ENCODE assay signal across 10 mouse cellular contexts in genomic region chr11:60107449-60107848, GRCm38 (mm10). TPM values are rescaled to one million over a fixed set of nuclear protein-coding genes. Genes with fewer than 3 reads are reported as not detected.
DNase-seq lines count a peak whose midpoint lies in the region; ATAC-seq and TF ChIP-seq lines count a peak whose summit lies in the region.
"Had no signal": no experiment of that assay in that cellular context is flagged by ENCODE, and none has a peak within 500 bp of the region (broad histone marks: within the 10 kb centered on the region; RNA-seq: fewer than 3 reads in every experiment).

No protein-coding gene starts in this region.

- DNase-seq in gastrocnemius, adult 2 months, result no peak
- DNase-seq in gastrocnemius, postnatal 25 days, result no peak
- no peak for DNase-seq in lung, postnatal 10 days
- no peak for DNase-seq in cerebellum, adult 11 months
- no peak for DNase-seq in frontal cortex, postnatal 10 days (ENCODE audit: low spot score in 2 of 2)
- DNase-seq: kidney, adult 2 months had no signal

- no peak overlapping the region for H3K4me3 ChIP-seq in gastrocnemius, adult 2 months
- 0 out of 2 replicates have a peak overlapping the region, but pooled peaks have one; percentile 1 for H3K4me3 ChIP-seq in lung, embryonic 15.5 days
- H3K4me3 ChIP-seq in intestine, embryonic 16.5 days (ENCODE audit: low read length), result peak overlapping the region; percentile 2; the same call in 1 of the 2 replicates
- H3K4me3 ChIP-seq in neural tube, embryonic 14.5 days (ENCODE audit: low read depth, low read length), result no peak overlapping the region

- ATAC-seq in lung, embryonic 15.5 days (ENCODE audit: borderline replicate concordance, extremely low read depth, low FRiP score, low TSS enrichment), result no peak
- no peak for ATAC-seq in intestine, embryonic 16.5 days
- no peak for ATAC-seq in neural tube, embryonic 14.5 days (ENCODE audit: low read depth)
- ATAC-seq: Patski had no signal

- peak overlapping the region; percentile 95 for H3K27ac ChIP-seq in gastrocnemius, adult 2 months
- H3K27ac ChIP-seq in lung, embryonic 15.5 days, result peak overlapping the region; percentile 96
- peak overlapping the region; percentile 99 for H3K27ac ChIP-seq in intestine, embryonic 16.5 days (ENCODE audit: low read length)
- H3K27ac ChIP-seq in neural tube, embryonic 14.5 days (ENCODE audit: low read depth, low read length), result no peak overlapping the region

- no peaks in the 10 kb centered on the region for H3K27me3 ChIP-seq in lung, embryonic 15.5 days
- no peaks in the 10 kb centered on the region for H3K27me3 ChIP-seq in intestine, embryonic 16.5 days (replicated peaks; ENCODE audit: control insufficient read depth, insufficient read depth, low read length)
- no peaks in the 10 kb centered on the region for H3K27me3 ChIP-seq in neural tube, embryonic 14.5 days (ENCODE audit: control insufficient read depth, insufficient read depth, low read length)
- H3K27me3 ChIP-seq: Patski had no signal

- peak overlapping the region; percentile 8; the same call in 1 of the 2 replicates for H3K9ac ChIP-seq in lung, embryonic 15.5 days
- peak overlapping the region; percentile 95; the same call in 1 of the 2 replicates for H3K9ac ChIP-seq in intestine, embryonic 16.5 days (ENCODE audit: low read depth, low read length)
- no peak overlapping the region for H3K9ac ChIP-seq in neural tube, embryonic 14.5 days (replicated peaks; ENCODE audit: low read depth, low read length)

- H3K9me3 ChIP-seq in lung, embryonic 15.5 days, result no peaks in the 10 kb centered on the region
- no peaks in the 10 kb centered on the region for H3K9me3 ChIP-seq in intestine, embryonic 16.5 days (ENCODE audit: control insufficient read depth, low read length)
- no peaks in the 10 kb centered on the region for H3K9me3 ChIP-seq in neural tube, embryonic 14.5 days (ENCODE audit: control insufficient read depth, low read length)

- peaks cover 75% of the 10 kb centered on the region for H3K4me1 ChIP-seq in lung, embryonic 15.5 days
- H3K4me1 ChIP-seq in intestine, embryonic 16.5 days (ENCODE audit: control insufficient read depth, insufficient read depth, low read length), result peaks cover 56% of the 10 kb centered on the region
- H3K4me1 ChIP-seq in neural tube, embryonic 14.5 days (ENCODE audit: control insufficient read depth, insufficient read depth, low read length), result peaks cover 37% of the 10 kb centered on the region

- WGBS in lung, embryonic 15.5 days, result 63% methylated on average over 3 of the region's 3 CpGs
- 60% methylated on average over 3 of the region's 3 CpGs for WGBS in intestine, embryonic 16.5 days
- 62% methylated on average over 3 of the region's 3 CpGs for WGBS in neural tube, embryonic 14.5 days

- intact Hi-C loops in gastrocnemius, adult 2 months (cut with DNase I), result loop anchor here (2.0 to 5.0 kb wide), 3 partner anchors 35 to 310 kb away; partner anchors contain the start of genes Atpaf2 and Gid4

- no peak for TF ChIP-seq CTCF in gastrocnemius, adult 2 months (IDR thresholded peaks at IDR 0.05)

- H3K4me2 ChIP-seq in lung, embryonic 15.5 days, result peak overlapping the region; percentile 70
- H3K4me2 ChIP-seq in intestine, embryonic 16.5 days (ENCODE audit: low read depth, low read length), result peak overlapping the region; percentile 87
- peak overlapping the region; percentile 82; the same call in 1 of the 2 replicates for H3K4me2 ChIP-seq in neural tube, embryonic 14.5 days (ENCODE audit: low read depth, low read length)

- H3K36me3 ChIP-seq in lung, embryonic 15.5 days, result no peaks in the 10 kb centered on the region
- no peaks in the 10 kb centered on the region for H3K36me3 ChIP-seq in intestine, embryonic 16.5 days (ENCODE audit: control insufficient read depth, insufficient read depth, low read length)
- H3K36me3 ChIP-seq in neural tube, embryonic 14.5 days (ENCODE audit: control insufficient read depth, insufficient read depth, low read length), result no peaks in the 10 kb centered on the region

RNA-seq across cellular contexts. Expression of gene Rai1, which starts 2.6 kb away (rescaled TPM):
- 10 to 100 TPM; 23.8 to 27.3 TPM for total RNA-seq in gastrocnemius, adult 2 months (2021)
- 10 to 100 TPM; 17.3 to 21.6 TPM for total RNA-seq in gastrocnemius, postnatal 25 days (2021)
- polyA plus RNA-seq in lung, embryonic 15.5 days (2015; fragmentation: Nextera tagmentation; extraction: Ambion mirVana), result 27.9 and 28.2 TPM in 2 replicates
- 12.4 and 12.5 TPM in 2 replicates for polyA plus RNA-seq in intestine, embryonic 16.5 days (2015; fragmentation: Nextera tagmentation; extraction: Ambion mirVana)
- polyA plus RNA-seq in neural tube, embryonic 14.5 days (2014; fragmentation: Nextera tagmentation; extraction: Ambion mirVana), result 34.1 and 35.7 TPM in 2 replicates

Comparison
In these comparisons a context has a peak if more than half of its experiments do, and no peak if none do; other contexts are left out.
1. H3K4me3 ChIP-seq: peak in lung, embryonic 15.5 days (single experiment) and intestine, embryonic 16.5 days (single experiment); none in gastrocnemius, adult 2 months (single experiment) and neural tube, embryonic 14.5 days (single experiment).
2. Peak in every context shown above with its lines, with median percentiles within 50 percentile points of each other: H3K4me2 ChIP-seq.